Mouse (Mus musculus) embryonic facial prominence, embryonic 11.5 days (tissue): ENCODE measurements at regions not wholly inside any gene's neighbourhood (a gene's known extent, or its start where the extent isn't known, plus 50 kb on each side); places are given as distances from the start of the nearest gene placed in this dataset.

Source experiments
- ATAC-seq: fragments of 200-750 bp; cut with Nextera tagmentation; replicated peaks from 2 replicates; pipeline ENCODE4 v1.8.0; 2017; ENCODE audit warnings: low read depth; ENCODE audit not compliant: insufficient number of reproducible peaks, low FRiP score, low TSS enrichment
- DNase-seq: peaks from one replicate; pipeline ENCODE4 v3.0.0-alpha.2; 2015; ENCODE audit warnings: low spot score
- H3K27ac ChIP-seq: fragments of 300-500 bp; sonication (generic); replicated peaks from 2 replicates; pipeline ENCODE4 v1.5.1; 2014; ENCODE audit warnings: mild to moderate bottlenecking, low read depth, low read length, control low read depth
- H3K27me3 ChIP-seq: fragments of 300-500 bp; sonication (generic); 2 replicates; pipeline ENCODE4 v1.6.1; 2014; ENCODE audit warnings: mild to moderate bottlenecking, low read length, moderate library complexity, mixed read lengths; ENCODE audit not compliant: control insufficient read depth, insufficient read depth
- H3K36me3 ChIP-seq: fragments of 300-500 bp; sonication (generic); replicated peaks from 2 replicates; pipeline ENCODE4 v1.6.1; 2014; ENCODE audit warnings: low read depth, mild to moderate bottlenecking, low read length, moderate library complexity, mixed read lengths; ENCODE audit not compliant: control insufficient read depth, insufficient read depth
- H3K4me1 ChIP-seq: fragments of 300-500 bp; sonication (generic); 2 replicates; pipeline ENCODE4 v1.6.1; 2014; ENCODE audit warnings: low read length, mixed read lengths; ENCODE audit not compliant: control insufficient read depth, insufficient read depth
- H3K4me2 ChIP-seq: fragments of 300-500 bp; sonication (generic); 2 replicates; pipeline ENCODE4 v1.6.1; 2014; ENCODE audit warnings: low read depth, mild to moderate bottlenecking, control low read depth, low read length, moderate library complexity
- H3K4me3 ChIP-seq: fragments of 300-500 bp; sonication (generic); 2 replicates; pipeline ENCODE4 v1.5.1; 2014; ENCODE audit warnings: low read depth, low read length, control low read depth
- H3K9ac ChIP-seq: fragments of 300-500 bp; sonication (generic); replicated peaks from 2 replicates; pipeline ENCODE4 v1.6.1; 2014; ENCODE audit warnings: mild to moderate bottlenecking, control low read depth, low read length
- H3K9me3 ChIP-seq: fragments of 300-500 bp; sonication (generic); replicated peaks from 2 replicates; pipeline ENCODE4 v1.6.1; 2016; ENCODE audit warnings: mild to moderate bottlenecking, low read length, inconsistent platforms, mixed read lengths; ENCODE audit not compliant: control insufficient read depth
- WGBS: fragments of 180-500 bp; shearing (Covaris S2); extraction: QIAGEN DNeasy Blood & Tissue Kit; methylation state at CpG from one replicate; pipeline ENCODE4 v1.1.7; 2014; 5-methylcytosine and 5-hydroxymethylcytosine counted together

- 85% methylated on average over 6 of the region's 6 CpGs for WGBS
- Histone ChIP-seq H3K4me1 (no peaks in the 10 kb centered on the region), H3K4me2 (no peak overlapping the region), H3K27ac (no peak overlapping the region), H3K9me3 (no peaks in the 10 kb centered on the region), H3K9ac (no peak overlapping the region), H3K27me3 (no peaks in the 10 kb centered on the region), H3K4me3 (no peak overlapping the region), H3K36me3 (no peaks in the 10 kb centered on the region)
- DNase-seq (no peak), ATAC-seq (no peak)
Measured at GRCm38 (mm10) chr2:15163732-15164418, 109.0 kb upstream of the Nsun6 start.

- Histone ChIP-seq H3K9ac (no peak overlapping the region), H3K4me2 (no peak overlapping the region), H3K4me3 (no peak overlapping the region), H3K27me3 (no peaks in the 10 kb centered on the region), H3K4me1 (no peaks in the 10 kb centered on the region), H3K27ac (no peak overlapping the region), H3K36me3 (no peaks in the 10 kb centered on the region), H3K9me3 (no peaks in the 10 kb centered on the region)
- DNase-seq (peak; percentile 49), ATAC-seq (no peak)
- 85% methylated on average over 1 of the region's 1 CpGs for WGBS
Measured at GRCm38 (mm10) chr2:15161831-15162230, 107.0 kb upstream of the Nsun6 start.

- no peaks in the 10 kb centered on the region for H3K36me3 ChIP-seq
- no peaks in the 10 kb centered on the region for H3K9me3 ChIP-seq
- ATAC-seq (no peak), DNase-seq (no peak)
- H3K4me3 ChIP-seq: no peak overlapping the region
- H3K27ac ChIP-seq: no peak overlapping the region
- H3K9ac ChIP-seq: no peak overlapping the region
- H3K4me1 ChIP-seq: no peaks in the 10 kb centered on the region
- no peaks in the 10 kb centered on the region for H3K27me3 ChIP-seq
- H3K4me2 ChIP-seq: no peak overlapping the region
Measured at GRCm38 (mm10) chr2:15157622-15158021, 102.8 kb upstream of the Nsun6 start.

- Histone ChIP-seq H3K4me1 (no peaks in the 10 kb centered on the region), H3K27me3 (no peaks in the 10 kb centered on the region), H3K4me3 (no peak overlapping the region), H3K9ac (no peak overlapping the region), H3K27ac (no peak overlapping the region), H3K36me3 (no peaks in the 10 kb centered on the region), H3K9me3 (no peaks in the 10 kb centered on the region), H3K4me2 (no peak overlapping the region)
- DNase-seq: no peak
- ATAC-seq: no peak
- WGBS: 76% methylated on average over 1 of the region's 1 CpGs
Measured at GRCm38 (mm10) chr2:15150823-15151222, 96.0 kb upstream of the Nsun6 start.

- DNase-seq: no peak
- Histone ChIP-seq H3K27me3 (no peaks in the 10 kb centered on the region), H3K9me3 (no peaks in the 10 kb centered on the region), H3K4me3 (no peak overlapping the region), H3K36me3 (no peaks in the 10 kb centered on the region), H3K9ac (no peak overlapping the region), H3K4me1 (no peaks in the 10 kb centered on the region), H3K4me2 (no peak overlapping the region), H3K27ac (no peak overlapping the region)
- WGBS: 83% methylated on average over 1 of the region's 1 CpGs
- no peak for ATAC-seq
Measured at GRCm38 (mm10) chr2:15148381-15148780, 93.5 kb upstream of the Nsun6 start.

GRCm38 (mm10) chr2:15146986-15147385 lies 92.1 kb upstream of the Nsun6 start:
- no peaks in the 10 kb centered on the region for H3K27me3 ChIP-seq
- no peaks in the 10 kb centered on the region for H3K9me3 ChIP-seq
- no peak for ATAC-seq
- H3K36me3 ChIP-seq: no peaks in the 10 kb centered on the region
- H3K27ac ChIP-seq: no peak overlapping the region
- no peak for DNase-seq
- no peak overlapping the region for H3K9ac ChIP-seq
- no peak overlapping the region for H3K4me3 ChIP-seq
- H3K4me2 ChIP-seq: no peak overlapping the region
- no peaks in the 10 kb centered on the region for H3K4me1 ChIP-seq

GRCm38 (mm10) chr2:15146414-15146813 lies 91.5 kb upstream of the Nsun6 start:
- Histone ChIP-seq H3K27me3 (no peaks in the 10 kb centered on the region), H3K9me3 (no peaks in the 10 kb centered on the region), H3K27ac (no peak overlapping the region), H3K4me3 (no peak overlapping the region), H3K36me3 (no peaks in the 10 kb centered on the region), H3K4me2 (no peak overlapping the region), H3K9ac (no peak overlapping the region), H3K4me1 (no peaks in the 10 kb centered on the region)
- 82% methylated on average over 1 of the region's 1 CpGs for WGBS
- no peak for DNase-seq
- no peak for ATAC-seq

- no peaks in the 10 kb centered on the region for H3K36me3 ChIP-seq
- H3K27ac ChIP-seq: no peak overlapping the region
- no peaks in the 10 kb centered on the region for H3K9me3 ChIP-seq
- DNase-seq (no peak), ATAC-seq (no peak)
- H3K9ac ChIP-seq: no peak overlapping the region
- no peaks in the 10 kb centered on the region for H3K4me1 ChIP-seq
- no peaks in the 10 kb centered on the region for H3K27me3 ChIP-seq
- H3K4me3 ChIP-seq: no peak overlapping the region
- no peak overlapping the region for H3K4me2 ChIP-seq
- 96% methylated on average over 2 of the region's 2 CpGs for WGBS
Measured at GRCm38 (mm10) chr2:15144781-15145180, 89.9 kb upstream of the Nsun6 start.
